In genomic region chr4:47324206-47324605, GRCm38 (mm10) we compare ENCODE assay signal across 15 mouse cellular contexts.
"Had no signal": no experiment of that assay in that cellular context is flagged by ENCODE, and none has a peak within 500 bp of the region (broad histone marks: within the 10 kb centered on the region; RNA-seq: fewer than 3 reads in every experiment).

No protein-coding gene starts in this region.

- H3K4me1 ChIP-seq: kidney, embryonic 15.5 days; limb, embryonic 12.5 days; midbrain, embryonic 10.5 days had no signal

- H3K4me3 ChIP-seq: intestine, embryonic 15.5 days; kidney, embryonic 15.5 days; left cerebral cortex, adult 2 months; limb, embryonic 12.5 days; lung, embryonic 15.5 days; midbrain, embryonic 10.5 days; myocyte had no signal

- H3K27me3 ChIP-seq: intestine, embryonic 15.5 days; kidney, embryonic 15.5 days; limb, embryonic 12.5 days; lung, embryonic 15.5 days had no signal

- H3K27ac ChIP-seq: intestine, embryonic 15.5 days; kidney, embryonic 15.5 days; left cerebral cortex, adult 2 months; limb, embryonic 12.5 days; lung, embryonic 15.5 days; macrophage; midbrain, embryonic 10.5 days had no signal

- DNase-seq: kidney, adult 18-20 months; kidney, postnatal 14 days; lung, postnatal 14 days; midbrain, embryonic 14.5 days; retina, postnatal 1 day; right cerebral cortex, postnatal 14 days; thymus, postnatal 36 days had no signal

- H3K9me3 ChIP-seq: intestine, embryonic 15.5 days; kidney, embryonic 15.5 days; limb, embryonic 12.5 days; lung, embryonic 15.5 days; midbrain, embryonic 10.5 days had no signal

- ATAC-seq: intestine, embryonic 15.5 days had no signal

- H3K4me2 ChIP-seq: intestine, embryonic 15.5 days; kidney, embryonic 15.5 days; limb, embryonic 12.5 days; lung, embryonic 15.5 days had no signal

- H3K36me3 ChIP-seq: intestine, embryonic 15.5 days; kidney, embryonic 15.5 days; limb, embryonic 12.5 days; lung, embryonic 15.5 days; midbrain, embryonic 10.5 days had no signal

- H3K9ac ChIP-seq: intestine, embryonic 15.5 days; kidney, embryonic 15.5 days; limb, embryonic 12.5 days; lung, embryonic 15.5 days had no signal
